Mouse (Mus musculus) ES-E14 (cell line): ENCODE measurements around the gene Stam.

Experiments used
- CHD2 ChIP-seq: IDR thresholded peaks from 2 replicates; pipeline ENCODE4 v1.6.1; 2014; ENCODE audit warnings: mild to moderate bottlenecking, low read depth, low read length, inconsistent platforms
- HCFC1 ChIP-seq: IDR thresholded peaks from 2 replicates; pipeline ENCODE4 v1.6.1; 2012; ENCODE audit warnings: low read length, inconsistent platforms, borderline replicate concordance; ENCODE audit not compliant: insufficient read depth
- ZC3H11A ChIP-seq: IDR thresholded peaks from 2 replicates; pipeline ENCODE4 v1.6.1; 2012; ENCODE audit warnings: low read depth, mild to moderate bottlenecking, inconsistent platforms, low read length, borderline replicate concordance
- ZNF384 ChIP-seq: IDR thresholded peaks from 2 replicates; pipeline ENCODE4 v1.6.1; 2012; ENCODE audit warnings: low read depth, low read length, inconsistent platforms

DNA sequence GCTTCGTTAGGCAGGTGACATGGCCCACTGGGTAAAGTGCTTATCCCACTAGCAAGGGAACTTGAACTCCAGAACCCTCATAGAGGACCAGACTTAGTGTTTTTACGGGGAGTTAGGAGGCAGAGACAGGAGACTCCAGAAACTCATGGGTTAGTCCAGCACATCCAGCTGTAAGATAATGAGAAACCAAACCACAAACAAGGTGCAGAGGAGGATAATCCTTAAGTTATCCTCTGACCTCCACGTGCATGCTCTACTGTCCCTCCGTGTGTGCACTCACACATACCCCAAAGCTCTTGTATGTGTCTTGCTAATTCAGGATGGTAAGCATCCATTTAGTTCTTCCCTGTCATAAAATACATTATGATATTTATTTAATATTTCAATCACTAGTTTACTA lies 117.7 kb downstream of the Stam start:
- TF ChIP-seq ZNF384 = no peak
- no peak for TF ChIP-seq HCFC1
- TF ChIP-seq CHD2 = no peak
- TF ChIP-seq ZC3H11A = no peak
